Mouse (Mus musculus) kidney, embryonic 16.5 days (tissue): ENCODE data around the gene Tst. TPM values are rescaled to one million over a fixed set of nuclear protein-coding genes. Genes with fewer than 3 reads are reported as not detected.

Experiments used
- ATAC-seq: fragments of 200-750 bp; cut with Nextera tagmentation; 2 replicates; pipeline ENCODE4 v1.8.0; 2017; ENCODE audit warnings: moderate TSS enrichment; ENCODE audit not compliant: low FRiP score, low TSS enrichment
- H3K27ac ChIP-seq: fragments of 300-500 bp; sonication (generic); 2 replicates; pipeline ENCODE4 v1.5.1; 2014; ENCODE audit warnings: low read length
- H3K27me3 ChIP-seq: fragments of 300-500 bp; sonication (generic); 2 replicates; pipeline ENCODE4 v1.6.1; 2014; ENCODE audit warnings: low read length, control low read depth, mixed read lengths; ENCODE audit not compliant: insufficient read depth
- H3K36me3 ChIP-seq: fragments of 300-500 bp; sonication (generic); 2 replicates; pipeline ENCODE4 v1.6.1; 2014; ENCODE audit warnings: low read length, control low read depth, mixed read lengths; ENCODE audit not compliant: insufficient read depth
- H3K4me1 ChIP-seq: fragments of 300-500 bp; sonication (generic); 2 replicates; pipeline ENCODE4 v1.6.1; 2014; ENCODE audit warnings: low read length, control low read depth, mixed read lengths; ENCODE audit not compliant: insufficient read depth
- H3K4me2 ChIP-seq: fragments of 300-500 bp; sonication (generic); replicated peaks from 2 replicates; pipeline ENCODE4 v1.6.1; 2014; ENCODE audit warnings: low read depth, low read length
- H3K4me3 ChIP-seq: fragments of 300-500 bp; sonication (generic); 2 replicates; pipeline ENCODE4 v1.5.1; 2014; ENCODE audit warnings: mild to moderate bottlenecking, low read length
- H3K9ac ChIP-seq: fragments of 300-500 bp; sonication (generic); replicated peaks from 2 replicates; pipeline ENCODE4 v1.6.1; 2014; ENCODE audit warnings: low read length
- H3K9me3 ChIP-seq: fragments of 300-500 bp; sonication (generic); 2 replicates; pipeline ENCODE4 v1.6.1; 2016; ENCODE audit warnings: low read length, control low read depth
- WGBS: fragments of 180-500 bp; shearing (Covaris S2); extraction: QIAGEN DNeasy Blood & Tissue Kit; methylation state at CpG from one replicate; pipeline ENCODE4 v1.1.7; 2014; 5-methylcytosine and 5-hydroxymethylcytosine counted together
- polyA plus RNA-seq: library from polyadenylated mRNA; unstranded; fragments of >200 nt; fragmentation: Nextera tagmentation; extraction: Ambion mirVana; gene quantifications from 2 replicates; pipeline ENCODE4 v1.2.1, GENCODE M21; 2015

The Tst gene
- polyA plus RNA-seq, 1 experiment from 2014 or later, result 76.4 TPM

- Histone ChIP-seq H3K36me3 (no peaks in the 10 kb centered on the region), H3K9me3 (no peaks in the 10 kb centered on the region), H3K4me3 (no peak overlapping the region), H3K4me2 (no peak overlapping the region), H3K27ac (no peak overlapping the region), H3K27me3 (no peaks in the 10 kb centered on the region), H3K9ac (no peak overlapping the region), H3K4me1 (no peaks in the 10 kb centered on the region)
- 87% methylated on average over 2 of the region's 2 CpGs for WGBS
- ATAC-seq, result no peak
Observed at GRCm38 (mm10) chr15:78380208-78380607, 25.5 kb downstream of the Tst start.

GRCm38 (mm10) chr15:78378556-78378955, 27.2 kb downstream of the Tst start:
- no peak overlapping the region for H3K27ac ChIP-seq
- ATAC-seq, result no peak
- no peak overlapping the region for H3K9ac ChIP-seq
- H3K36me3 ChIP-seq, result no peaks in the 10 kb centered on the region
- H3K4me3 ChIP-seq, result no peak overlapping the region
- no peaks in the 10 kb centered on the region for H3K4me1 ChIP-seq
- no peaks in the 10 kb centered on the region for H3K9me3 ChIP-seq
- 65% methylated on average over 10 of the region's 10 CpGs for WGBS
- H3K4me2 ChIP-seq, result no peak overlapping the region
- H3K27me3 ChIP-seq, result no peaks in the 10 kb centered on the region

GRCm38 (mm10) chr15:78377859-78378258, 27.8 kb downstream of the Tst start:
- H3K4me3 ChIP-seq, result no peak overlapping the region
- WGBS, result 85% methylated on average over 10 of the region's 10 CpGs
- H3K36me3 ChIP-seq, result no peaks in the 10 kb centered on the region
- H3K27me3 ChIP-seq, result no peaks in the 10 kb centered on the region
- no peaks in the 10 kb centered on the region for H3K4me1 ChIP-seq
- ATAC-seq, result no peak
- no peak overlapping the region for H3K4me2 ChIP-seq
- no peaks in the 10 kb centered on the region for H3K9me3 ChIP-seq
- no peak overlapping the region for H3K27ac ChIP-seq
- no peak overlapping the region for H3K9ac ChIP-seq

DNA sequence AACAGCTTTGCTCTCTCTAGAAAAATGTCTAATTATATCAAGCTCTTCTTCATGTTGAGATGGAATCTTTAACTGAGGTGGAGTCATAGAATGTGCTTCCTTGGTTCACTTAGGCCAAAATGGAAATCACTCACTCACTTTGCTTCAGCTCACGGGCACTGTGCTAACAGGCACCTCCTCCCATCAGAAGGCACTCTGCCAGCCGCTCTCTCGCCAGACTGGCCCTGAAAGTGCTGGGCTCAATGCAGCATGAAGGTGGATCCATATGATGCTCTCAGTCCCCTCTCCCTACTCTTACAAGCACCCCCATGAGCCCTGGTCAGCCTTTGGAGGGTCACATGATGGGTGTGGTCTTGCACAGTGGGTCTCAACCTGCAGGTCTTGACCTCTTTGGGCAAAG, 31.5 kb downstream of the Tst start:
- H3K9me3 ChIP-seq, result 0 out of 2 replicates have a peak, but pooled peaks cover 3% of the 10 kb centered on the region
- no peaks in the 10 kb centered on the region for H3K36me3 ChIP-seq
- peaks cover 8% of the 10 kb centered on the region; the same call in 1 of the 2 replicates for H3K27me3 ChIP-seq
- H3K4me3 ChIP-seq, result no peak overlapping the region
- no peaks in the 10 kb centered on the region for H3K4me1 ChIP-seq
- no peak overlapping the region for H3K27ac ChIP-seq
- 59% methylated on average over 3 of the region's 3 CpGs for WGBS
- H3K9ac ChIP-seq, result no peak overlapping the region
- ATAC-seq, result no peak
- no peak overlapping the region for H3K4me2 ChIP-seq

DNA sequence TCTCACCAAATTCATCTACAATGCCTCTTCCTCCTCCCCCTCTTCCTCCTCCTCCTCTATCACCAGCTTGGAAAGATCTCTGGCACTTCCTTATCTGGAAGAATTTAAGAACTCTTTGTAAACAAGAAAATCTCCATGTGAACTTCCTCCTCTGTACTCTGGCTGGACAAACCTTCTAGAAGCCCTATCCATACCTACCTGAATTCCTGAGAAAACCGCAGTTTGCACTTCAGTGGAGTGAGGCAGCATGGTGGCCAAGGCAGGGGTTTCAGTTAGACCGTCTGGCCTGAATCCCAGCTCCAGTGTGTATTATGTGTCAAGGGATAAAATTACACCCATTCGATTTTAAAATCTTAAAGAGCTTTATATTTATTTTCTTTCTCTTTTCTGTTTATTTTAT, 32.9 kb downstream of the Tst start:
- Histone ChIP-seq H3K27ac (no peak overlapping the region), H3K4me3 (no peak overlapping the region), H3K9ac (no peak overlapping the region), H3K36me3 (no peaks in the 10 kb centered on the region), H3K4me1 (no peaks in the 10 kb centered on the region), H3K9me3 (0 out of 2 replicates have a peak, but pooled peaks cover 3% of the 10 kb centered on the region), H3K27me3 (peaks cover 20% of the 10 kb centered on the region), H3K4me2 (no peak overlapping the region)
- 38% methylated on average over 3 of the region's 3 CpGs for WGBS
- no peak for ATAC-seq

DNA sequence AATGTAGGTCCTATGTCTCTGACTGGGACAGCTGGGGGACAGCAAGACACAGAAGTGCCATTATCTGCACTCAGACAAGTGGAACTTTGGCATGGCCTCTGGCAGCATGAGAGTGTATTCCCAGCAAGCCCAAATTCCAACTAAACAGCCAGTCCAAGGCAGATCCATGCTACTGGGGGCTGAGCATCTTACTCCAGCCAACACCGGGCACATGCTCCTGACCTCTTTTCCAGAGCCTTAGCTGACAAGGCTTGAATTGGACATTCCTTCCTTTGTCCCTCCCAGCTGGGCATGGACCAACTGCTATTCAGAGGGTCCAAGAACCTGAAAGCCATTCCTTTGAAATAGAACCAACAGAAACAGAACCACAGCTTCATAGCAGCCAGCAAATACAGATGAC, 36.1 kb downstream of the Tst start:
- no peaks in the 10 kb centered on the region for H3K4me1 ChIP-seq
- ATAC-seq, result no peak
- no peak overlapping the region for H3K9ac ChIP-seq
- no peak overlapping the region for H3K27ac ChIP-seq
- 0 out of 2 replicates have a peak, but pooled peaks cover 3% of the 10 kb centered on the region for H3K9me3 ChIP-seq
- H3K36me3 ChIP-seq, result no peaks in the 10 kb centered on the region
- H3K27me3 ChIP-seq, result peaks cover 21% of the 10 kb centered on the region
- H3K4me3 ChIP-seq, result no peak overlapping the region
- WGBS, result 74% methylated on average over 1 of the region's 1 CpGs
- no peak overlapping the region for H3K4me2 ChIP-seq

GRCm38 (mm10) chr15:78368926-78369346, 36.8 kb downstream of the Tst start:
- no peak overlapping the region for H3K4me2 ChIP-seq
- peak; percentile 15; the same call in 1 of the 2 replicates for ATAC-seq
- no peaks in the 10 kb centered on the region for H3K4me1 ChIP-seq
- H3K9me3 ChIP-seq, result 0 out of 2 replicates have a peak, but pooled peaks cover 3% of the 10 kb centered on the region
- H3K9ac ChIP-seq, result no peak overlapping the region
- 11% methylated on average over 8 of the region's 8 CpGs for WGBS
- peaks cover 21% of the 10 kb centered on the region for H3K27me3 ChIP-seq
- H3K4me3 ChIP-seq, result no peak overlapping the region
- no peaks in the 10 kb centered on the region for H3K36me3 ChIP-seq
- H3K27ac ChIP-seq, result no peak overlapping the region

GRCm38 (mm10) chr15:78367811-78368210, 37.9 kb downstream of the Tst start:
- Histone ChIP-seq H3K9me3 (0 out of 2 replicates have a peak, but pooled peaks cover 3% of the 10 kb centered on the region), H3K36me3 (no peaks in the 10 kb centered on the region), H3K4me1 (no peaks in the 10 kb centered on the region), H3K4me3 (no peak overlapping the region), H3K4me2 (no peak overlapping the region), H3K27me3 (peaks cover 21% of the 10 kb centered on the region), H3K27ac (no peak overlapping the region), H3K9ac (no peak overlapping the region)
- WGBS, result 77% methylated on average over 3 of the region's 3 CpGs
- ATAC-seq, result no peak

- Histone ChIP-seq H3K9ac (no peak overlapping the region), H3K9me3 (0 out of 2 replicates have a peak, but pooled peaks cover 3% of the 10 kb centered on the region), H3K4me2 (no peak overlapping the region), H3K4me3 (no peak overlapping the region), H3K4me1 (no peaks in the 10 kb centered on the region), H3K27ac (no peak overlapping the region), H3K27me3 (peaks cover 21% of the 10 kb centered on the region), H3K36me3 (no peaks in the 10 kb centered on the region)
- 71% methylated on average over 8 of the region's 8 CpGs for WGBS
- ATAC-seq, result no peak
Observed at GRCm38 (mm10) chr15:78366875-78367274, 38.8 kb downstream of the Tst start.

GRCm38 (mm10) chr15:78365916-78366315, 39.8 kb downstream of the Tst start:
- H3K27ac ChIP-seq, result no peak overlapping the region
- no peak overlapping the region for H3K4me3 ChIP-seq
- no peak for ATAC-seq
- WGBS, result 34% methylated on average over 2 of the region's 2 CpGs
- H3K36me3 ChIP-seq, result no peaks in the 10 kb centered on the region
- H3K9me3 ChIP-seq, result 0 out of 2 replicates have a peak, but pooled peaks cover 3% of the 10 kb centered on the region
- H3K27me3 ChIP-seq, result peaks cover 21% of the 10 kb centered on the region
- H3K4me2 ChIP-seq, result no peak overlapping the region
- no peaks in the 10 kb centered on the region for H3K4me1 ChIP-seq
- no peak overlapping the region for H3K9ac ChIP-seq
